In genomic region chr7:35118841-35119413, GRCm38 (mm10) we compare ENCODE assay signal across 8 mouse cellular contexts. TPM values are rescaled to one million over a fixed set of nuclear protein-coding genes. Genes with fewer than 3 reads are reported as not detected.
A peak's percentile ranks its signal among the peaks of the same experiment; 100 is the strongest.
DNase-seq lines count a peak whose midpoint lies in the region; ATAC-seq lines count a peak whose summit lies in the region.

TSS of gene Cebpa (plus strand) at chr7:35119293.

- H3K36me3 ChIP-seq in forebrain, embryonic 10.5 days (replicated peaks), result no peaks in the 10 kb centered on the region
- no peaks in the 10 kb centered on the region for H3K36me3 ChIP-seq in heart, embryonic 14.5 days (ENCODE audit: control insufficient read depth, insufficient read depth, low read length)
- no peaks in the 10 kb centered on the region for H3K36me3 ChIP-seq in liver, embryonic 12.5 days
- H3K36me3 ChIP-seq in splenic B cell, adult 2 months (ENCODE audit: control insufficient read depth, insufficient read depth, low read length, poor library complexity, severe bottlenecking), result no peaks in the 10 kb centered on the region

- H3K4me1 ChIP-seq in forebrain, embryonic 10.5 days, result peaks cover 40% of the 10 kb centered on the region
- H3K4me1 ChIP-seq in heart, embryonic 14.5 days (ENCODE audit: control insufficient read depth in 2 of 2, insufficient read depth in 2 of 2, low read length in 2 of 2), result peaks cover 0 to 15% of the 10 kb centered on the region in 2 experiments; a peak in 3 of 4 replicates
- peaks cover 23% of the 10 kb centered on the region for H3K4me1 ChIP-seq in liver, embryonic 12.5 days

- no peaks in the 10 kb centered on the region for H3K9me3 ChIP-seq in forebrain, embryonic 10.5 days
- H3K9me3 ChIP-seq in heart, embryonic 14.5 days (ENCODE audit: control insufficient read depth, low read length), result no peaks in the 10 kb centered on the region
- H3K9me3 ChIP-seq in liver, embryonic 12.5 days (replicated peaks), result no peaks in the 10 kb centered on the region

- H3K27ac ChIP-seq in forebrain, embryonic 10.5 days, result peak within 1 kb of the TSS; percentile 83
- H3K27ac ChIP-seq in heart, embryonic 14.5 days (replicated peaks in 1 of 2; ENCODE audit: control insufficient read depth in 1 of 2, insufficient read depth in 1 of 2, low read depth in 2 of 2, low read length in 2 of 2), result no peak within 1 kb of the TSS; a peak in 1 of 4 replicates
- H3K27ac ChIP-seq in liver, embryonic 12.5 days, result peak within 1 kb of the TSS; percentile 75

- H3K4me3 ChIP-seq in forebrain, embryonic 10.5 days, result peak within 1 kb of the TSS; percentile 68
- peak within 1 kb of the TSS; percentile 54 to 62 for H3K4me3 ChIP-seq in heart, embryonic 14.5 days (ENCODE audit: control insufficient read depth in 1 of 2, insufficient read depth in 1 of 2, low read depth in 1 of 2, low read length in 2 of 2)
- peak within 1 kb of the TSS; percentile 59 for H3K4me3 ChIP-seq in liver, embryonic 12.5 days

- peaks cover 94% of the 10 kb centered on the region for H3K27me3 ChIP-seq in forebrain, embryonic 10.5 days (ENCODE audit: poor library complexity, severe bottlenecking)
- peaks cover 71% of the 10 kb centered on the region for H3K27me3 ChIP-seq in heart, embryonic 14.5 days (ENCODE audit: control insufficient read depth, insufficient read depth, low read length)
- H3K27me3 ChIP-seq in liver, embryonic 12.5 days (replicated peaks), result peaks cover 88% of the 10 kb centered on the region
- no peaks in the 10 kb centered on the region; the same call in 1 of the 2 replicates for H3K27me3 ChIP-seq in splenic B cell, adult 2 months (ENCODE audit: control insufficient read depth, insufficient read depth, low read length, poor library complexity, severe bottlenecking)

- peak; percentile 82 for ATAC-seq in heart, embryonic 14.5 days (ENCODE audit: insufficient number of reproducible peaks, insufficient read depth, low FRiP score, low read depth)
- ATAC-seq in liver, embryonic 12.5 days, result peak; percentile 71

- H3K9ac ChIP-seq in heart, embryonic 14.5 days (ENCODE audit: low read length), result peak within 1 kb of the TSS; percentile 74
- peak within 1 kb of the TSS; percentile 62 for H3K9ac ChIP-seq in liver, embryonic 12.5 days

- under 1% methylated on average over 50 of the region's 50 CpGs for WGBS in forebrain, embryonic 10.5 days
- under 1% methylated on average over 48 of the region's 50 CpGs for WGBS in heart, embryonic 14.5 days
- under 1% methylated on average over 50 of the region's 50 CpGs for WGBS in liver, embryonic 12.5 days (ENCODE audit: insufficient replicate concordance)

- DNase-seq in B cell, adult 2 months, result peak; percentile 82 to 84
- DNase-seq in brain, adult 2 months (ENCODE audit: low read depth, low spot score), result peak; percentile 97
- peak; percentile 92 for DNase-seq in forebrain, embryonic 10.5 days (ENCODE audit: extremely low spot score, low spot score)
- peak; percentile 97 for DNase-seq in kidney, postnatal 14 days
- DNase-seq in naive thymus-derived CD4-positive, alpha-beta T cell, adult 2 months (ENCODE audit: low read depth), result peak; percentile 64
- DNase-seq in splenic B cell, adult 2 months (ENCODE audit: low read depth, low spot score), result peak; percentile 80

- peak within 1 kb of the TSS; percentile 97 for H3K4me2 ChIP-seq in heart, embryonic 14.5 days (ENCODE audit: low read length)
- peak within 1 kb of the TSS; percentile 64 for H3K4me2 ChIP-seq in liver, embryonic 12.5 days

RNA-seq across cellular contexts. Expression of gene Cebpa, which starts in this region (rescaled TPM):
- 0.23 and 0.40 TPM in 2 replicates for polyA plus RNA-seq in forebrain, embryonic 10.5 days (2016; fragmentation: Nextera tagmentation; extraction: Ambion mirVana)
- 0.73 and 1.2 TPM in 2 replicates for polyA plus RNA-seq in heart, embryonic 14.5 days (2014; fragmentation: Nextera tagmentation; extraction: Ambion mirVana)
- 11.5 and 11.6 TPM in 2 replicates for polyA plus RNA-seq in liver, embryonic 12.5 days (2016; fragmentation: Nextera tagmentation; extraction: Ambion mirVana)

Comparison
In these comparisons a context has a peak if more than half of its experiments do, and no peak if none do; other contexts are left out.
1. Peak in DNase-seq, H3K4me3 ChIP-seq and H3K27ac ChIP-seq in forebrain, embryonic 10.5 days; RNA of the gene not detected or under 1 TPM.